Mouse (Mus musculus) lung, postnatal 10 days (tissue): ENCODE results near the gene Hspbap1.

Experiments
- DNase-seq: peaks from one replicate; pipeline ENCODE4 v3.0.0; 2021

Hspbap1 gene

DNA sequence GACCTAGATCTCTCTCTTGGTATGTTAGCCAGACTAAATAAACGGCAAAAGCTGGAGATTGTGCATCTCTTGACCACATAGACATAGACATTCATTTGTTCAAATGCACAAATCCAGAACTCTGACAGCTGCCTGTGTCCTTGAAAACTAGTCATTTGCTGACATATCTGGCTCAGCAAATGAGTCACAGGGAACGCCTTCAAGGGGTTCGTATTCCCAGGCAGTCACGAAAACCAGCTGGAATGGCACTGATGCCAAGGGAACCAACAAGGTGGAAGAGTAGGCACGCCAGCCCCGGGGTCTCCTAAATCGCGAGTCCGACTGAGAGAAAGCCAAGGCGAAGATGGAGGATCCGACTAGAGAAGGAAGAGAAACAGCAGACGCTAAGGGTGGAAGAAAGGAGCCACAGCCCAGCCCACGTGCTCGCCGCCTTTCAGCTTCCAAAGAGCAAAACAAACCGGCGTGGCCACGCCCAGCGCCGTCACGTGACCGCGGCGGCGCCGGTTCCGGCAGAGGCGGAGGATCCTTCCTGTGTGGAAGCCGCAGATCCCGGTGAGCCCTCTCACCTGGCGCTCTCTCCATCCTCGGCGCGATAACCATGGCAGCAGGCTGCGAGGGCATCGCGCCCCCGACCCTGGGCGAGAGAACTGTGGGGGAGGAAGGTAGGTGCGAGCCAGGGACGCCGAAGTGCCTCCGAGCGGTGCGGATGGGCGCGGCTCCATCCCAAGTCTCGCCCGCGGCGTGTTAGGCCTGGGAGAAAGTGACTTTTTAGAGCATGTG lies at the start of gene Hspbap1:
Gene Hspbap1 (plus strand): TSS at position 498 of the 780 bp plus-strand sequence.
- DNase-seq: peak; percentile 95

DNA sequence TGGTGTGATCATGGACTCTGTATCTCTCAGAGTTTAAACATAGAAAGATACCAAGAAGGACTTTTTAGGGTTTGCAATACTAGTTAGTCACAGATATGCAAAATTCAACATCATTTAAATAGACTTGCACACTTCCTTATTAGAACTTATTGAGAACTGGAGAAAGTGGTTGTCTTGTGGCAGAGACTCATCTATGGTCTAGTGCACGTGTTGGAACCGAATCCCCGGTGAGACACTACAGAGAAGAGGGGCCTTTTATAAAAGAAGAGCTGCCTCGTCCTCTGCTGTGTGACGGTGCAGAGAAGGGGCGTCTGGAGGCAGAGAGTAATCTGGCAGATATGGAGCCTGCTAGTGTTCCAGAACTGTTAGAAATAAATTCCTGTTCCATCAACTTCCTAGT lies 45.6 kb upstream of the Hspbap1 start:
- DNase-seq: no peak

DNA sequence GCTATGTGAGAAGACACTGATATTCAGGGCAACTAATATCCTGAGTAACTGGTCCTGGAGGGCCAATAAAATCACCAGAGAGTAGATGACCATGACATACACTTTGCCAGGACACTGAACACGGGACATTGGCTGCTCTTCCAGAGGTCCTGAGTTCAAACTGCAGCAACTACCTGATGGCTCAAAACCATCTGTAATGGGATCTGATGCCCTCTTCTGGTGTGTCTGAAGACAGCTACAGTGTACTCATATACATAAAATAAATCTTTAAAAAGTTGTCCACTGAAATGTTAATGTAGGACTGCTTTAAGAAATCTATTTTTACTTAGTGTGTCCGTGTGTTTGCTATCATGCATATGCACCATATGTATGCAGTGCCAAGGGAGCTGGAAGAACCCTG lies 43.6 kb upstream of the Hspbap1 start:
- DNase-seq: no peak

DNA sequence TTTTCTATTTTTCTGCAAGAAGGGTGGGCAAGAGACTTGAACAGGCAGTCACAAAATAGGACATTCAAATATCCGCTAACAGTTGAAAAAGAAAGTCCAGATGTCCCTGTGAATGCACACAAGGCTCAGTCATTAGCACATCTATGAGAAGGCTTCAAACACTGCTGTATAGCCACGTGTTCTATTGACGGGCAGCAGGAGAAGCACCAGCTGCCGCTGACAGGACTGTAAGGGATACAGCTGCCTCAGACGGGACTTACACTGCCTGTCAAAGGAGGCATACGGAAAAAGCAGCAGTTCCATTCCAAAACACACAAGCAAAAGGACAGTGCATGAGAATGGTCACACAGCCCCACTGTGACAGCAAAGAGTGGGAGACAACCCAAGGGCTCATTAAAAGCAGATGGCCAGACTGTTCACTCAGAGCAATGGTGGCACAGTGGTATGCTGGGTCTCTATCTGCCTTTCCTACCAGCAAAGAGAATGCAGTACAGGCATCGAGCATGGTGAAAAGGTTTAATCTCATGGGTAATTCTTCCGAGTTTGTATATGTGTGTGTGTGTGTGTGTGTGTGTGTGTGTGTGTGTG lies 40.9 kb upstream of the Hspbap1 start:
- DNase-seq: peak; percentile 50

DNA sequence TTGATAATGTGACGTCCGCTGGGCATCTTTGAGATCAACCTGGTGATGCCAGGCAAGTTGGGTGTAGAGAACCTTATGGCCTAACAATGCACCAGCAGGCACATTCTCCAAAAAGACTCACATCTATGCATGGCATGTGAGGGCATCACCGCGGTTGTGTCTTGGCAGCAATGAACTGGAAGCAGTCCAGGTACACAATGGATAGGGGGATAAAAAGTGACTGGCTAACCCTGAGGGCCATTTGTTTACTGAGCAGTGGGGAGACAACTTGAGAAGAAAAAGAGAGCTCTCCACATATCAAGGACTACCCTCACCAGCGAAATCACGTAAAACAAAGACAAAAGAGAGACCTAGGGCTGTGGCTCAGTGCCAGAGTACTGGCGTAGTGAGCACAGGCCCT lies 38.1 kb upstream of the Hspbap1 start:
- no peak for DNase-seq

DNA sequence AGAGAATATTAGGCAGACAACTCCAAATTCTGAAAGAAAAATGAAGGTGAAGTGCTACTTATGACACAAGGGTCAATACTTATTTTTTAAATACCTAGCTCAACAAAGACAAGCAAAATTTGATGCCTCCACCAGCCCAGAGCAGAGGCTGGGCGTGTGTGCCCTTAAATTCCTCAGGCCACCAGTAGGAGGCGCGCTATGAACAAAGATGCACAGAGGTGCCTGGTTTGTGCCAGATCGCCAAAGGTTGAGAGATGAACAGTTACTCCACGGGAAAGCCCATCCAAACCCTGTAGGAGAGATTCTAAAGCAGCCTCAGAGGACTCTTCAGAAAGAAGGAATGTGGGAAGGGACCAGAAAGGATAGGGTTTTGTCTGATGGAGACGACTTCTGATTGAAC lies 36.1 kb upstream of the Hspbap1 start:
- peak; percentile 76 for DNase-seq

DNA sequence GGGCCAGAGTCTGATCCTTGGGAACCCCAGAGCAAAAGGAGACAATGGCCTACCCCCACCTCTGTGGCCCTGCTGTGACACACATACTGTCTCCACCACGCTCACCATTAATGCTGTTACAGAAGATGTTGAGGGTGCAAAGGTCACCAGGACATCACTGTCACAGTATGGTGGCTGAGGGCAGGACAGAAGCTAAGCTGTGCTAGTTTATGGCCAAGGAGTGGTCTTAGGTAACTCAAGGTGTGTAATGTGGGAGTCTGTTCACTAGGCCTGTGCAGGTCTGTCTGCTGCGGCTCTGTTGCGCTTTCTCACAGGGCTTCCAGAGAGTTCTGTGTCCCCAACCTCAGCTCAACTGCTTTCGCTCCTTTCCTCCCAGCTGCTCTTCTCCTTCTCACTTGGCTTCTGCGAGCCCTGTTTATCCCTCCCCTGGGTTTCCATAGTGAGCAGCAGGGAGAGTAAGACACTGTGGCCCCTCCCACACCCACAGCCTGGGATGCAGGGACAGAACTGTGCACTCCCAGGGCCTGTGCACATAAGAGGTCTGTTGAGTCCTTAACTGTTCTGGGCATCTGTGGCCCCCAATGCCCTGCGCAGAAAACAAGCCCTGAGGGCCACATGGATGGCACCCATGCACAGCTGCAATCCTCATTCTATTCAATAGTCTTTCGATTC lies 31.9 kb upstream of the Hspbap1 start:
- DNase-seq: peak; percentile 18

DNA sequence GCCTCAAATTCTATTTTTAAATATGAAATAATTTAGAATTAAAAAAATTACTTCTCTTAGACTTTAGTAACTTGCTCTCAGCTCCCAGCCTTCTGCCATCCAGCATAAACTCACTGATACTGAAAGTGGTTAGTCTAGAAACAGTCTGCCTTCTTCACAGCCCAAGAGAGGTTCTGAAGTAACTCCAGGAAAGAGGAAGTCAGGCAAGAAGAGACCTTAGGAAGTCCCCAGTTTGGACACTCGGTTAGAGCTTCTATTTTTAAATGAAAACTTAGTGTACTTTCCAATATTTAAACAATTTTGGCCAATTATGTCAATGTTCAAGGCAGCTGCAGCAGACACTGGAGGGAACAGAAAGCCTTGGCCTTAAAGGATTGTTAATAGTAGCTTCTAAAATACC lies 30.6 kb upstream of the Hspbap1 start:
- no peak for DNase-seq

DNA sequence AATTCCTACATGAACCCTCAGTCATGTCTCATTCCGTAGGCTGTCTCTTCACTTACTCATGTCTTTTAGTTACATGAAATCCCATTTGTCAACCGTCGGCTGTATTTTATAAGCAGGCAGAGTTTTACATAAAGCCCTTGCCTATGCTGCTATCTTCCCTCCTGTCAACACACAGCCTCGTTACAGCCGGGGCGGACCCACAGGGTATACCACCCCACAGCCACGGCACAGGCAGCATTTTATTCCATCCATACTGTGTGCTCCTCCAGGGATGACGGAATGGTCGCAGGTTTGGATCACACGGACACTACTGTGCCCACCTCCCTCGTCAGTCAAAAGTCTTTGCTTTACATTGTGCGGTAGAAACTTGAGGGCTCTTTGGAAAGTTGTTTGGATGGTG lies 29.8 kb upstream of the Hspbap1 start:
- DNase-seq: no peak

DNA sequence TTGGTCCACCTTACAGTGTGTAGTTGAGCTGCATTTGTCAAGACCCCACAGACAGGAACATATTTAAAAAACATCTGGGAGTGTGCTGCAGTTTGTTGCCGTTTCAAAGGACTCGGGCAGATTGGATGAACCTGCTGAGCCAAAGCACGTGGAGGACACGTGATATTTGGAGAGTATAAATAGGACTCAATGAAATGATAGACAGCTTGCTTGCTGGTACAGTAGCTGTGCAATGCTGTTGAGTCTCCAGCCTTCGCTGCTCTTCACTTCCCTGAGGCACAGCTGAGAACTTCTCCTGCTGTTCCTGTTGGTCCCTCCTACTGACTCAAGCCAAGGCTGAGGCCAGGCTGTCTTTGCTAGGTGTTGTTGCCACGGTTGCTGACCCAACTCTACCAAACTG lies 29.2 kb upstream of the Hspbap1 start:
- DNase-seq: no peak

DNA sequence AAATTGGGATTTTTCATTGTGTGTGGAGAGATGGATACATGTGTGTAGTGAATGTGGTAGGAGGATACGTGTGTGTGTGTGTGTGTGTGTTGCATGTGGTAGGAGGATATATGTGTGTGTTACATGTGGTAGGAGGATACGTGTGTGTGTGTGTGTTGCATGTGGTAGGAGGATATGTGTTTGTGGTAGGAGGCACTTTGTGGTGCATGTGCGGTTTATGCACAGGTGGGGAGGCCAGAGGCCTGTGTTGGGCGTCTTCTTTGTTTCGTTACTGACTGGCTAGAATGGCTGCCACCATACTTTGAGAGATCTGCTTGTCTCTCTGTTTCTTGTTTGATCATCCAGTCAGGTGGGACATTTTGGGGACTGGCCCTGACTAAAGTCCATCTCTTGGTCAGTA lies 28.6 kb upstream of the Hspbap1 start:
- DNase-seq: no peak

DNA sequence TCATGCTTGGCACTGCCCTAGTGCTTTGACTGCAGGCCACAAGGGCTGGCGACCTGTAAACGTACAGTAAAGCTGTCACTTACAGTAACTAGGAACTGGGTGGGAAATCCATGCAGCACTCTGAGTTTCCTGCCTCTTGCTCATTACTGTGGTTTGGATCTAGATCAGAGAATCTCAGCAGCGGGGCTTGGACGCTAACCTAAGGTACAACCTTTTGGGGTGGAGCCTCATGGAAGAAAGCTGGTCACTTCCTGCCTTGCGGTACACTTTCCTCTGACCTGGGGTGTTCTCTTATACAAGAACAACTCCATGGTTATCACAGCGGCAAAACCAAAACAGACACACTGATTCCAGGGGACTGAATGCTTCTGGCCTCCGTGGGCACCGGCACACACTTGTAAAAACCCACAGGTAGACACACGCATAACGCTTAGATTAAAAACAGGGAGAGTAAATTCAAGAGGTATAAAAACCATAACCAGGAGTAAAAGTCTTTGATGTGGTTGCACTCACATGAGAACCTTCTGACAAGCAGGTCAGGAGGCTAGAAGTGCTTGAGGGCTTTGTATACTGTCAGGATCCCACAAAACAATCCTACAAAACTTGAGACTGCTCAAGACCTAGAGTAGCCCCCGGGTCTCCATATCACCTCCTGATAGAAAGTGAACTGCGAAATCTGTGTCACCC lies 27.8 kb upstream of the Hspbap1 start:
- DNase-seq: no peak

DNA sequence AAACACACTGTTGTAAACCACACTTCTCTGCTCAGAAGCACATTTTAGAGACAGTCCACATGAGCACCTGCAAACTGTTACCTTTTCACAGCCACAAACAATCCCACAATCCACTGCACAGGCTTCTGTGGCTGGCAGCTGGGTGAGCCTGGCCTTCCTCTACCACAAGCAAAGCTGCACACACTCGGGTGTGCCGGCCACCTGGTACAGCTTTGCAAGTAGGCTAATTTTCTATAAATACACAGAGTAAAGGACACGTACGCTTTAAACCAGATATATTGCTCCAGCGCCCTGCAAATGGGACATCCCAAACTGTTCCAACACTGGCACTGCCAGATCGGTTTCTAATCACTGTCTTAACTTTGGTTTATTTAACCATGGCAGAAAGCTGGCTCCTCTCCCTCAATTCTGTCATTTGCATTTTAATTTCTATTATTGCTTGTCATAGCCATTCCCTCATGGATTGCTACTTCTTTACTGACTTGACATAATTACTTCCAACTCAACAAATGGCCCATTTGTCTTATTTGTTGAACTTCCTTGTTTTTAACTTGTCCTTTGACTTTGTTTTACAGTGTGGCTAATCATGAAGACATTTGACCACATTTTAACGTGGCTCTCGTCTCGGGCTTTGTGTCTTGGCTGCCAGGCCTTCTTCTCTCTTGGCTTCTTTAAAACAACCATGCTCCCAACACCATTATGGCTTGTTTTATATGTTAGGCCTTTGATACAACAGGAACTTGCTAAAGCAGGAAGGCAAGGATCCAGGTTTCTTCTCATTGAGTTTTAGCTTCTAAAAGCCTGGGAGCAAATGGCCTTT lies 22.5 kb upstream of the Hspbap1 start:
- DNase-seq: no peak

DNA sequence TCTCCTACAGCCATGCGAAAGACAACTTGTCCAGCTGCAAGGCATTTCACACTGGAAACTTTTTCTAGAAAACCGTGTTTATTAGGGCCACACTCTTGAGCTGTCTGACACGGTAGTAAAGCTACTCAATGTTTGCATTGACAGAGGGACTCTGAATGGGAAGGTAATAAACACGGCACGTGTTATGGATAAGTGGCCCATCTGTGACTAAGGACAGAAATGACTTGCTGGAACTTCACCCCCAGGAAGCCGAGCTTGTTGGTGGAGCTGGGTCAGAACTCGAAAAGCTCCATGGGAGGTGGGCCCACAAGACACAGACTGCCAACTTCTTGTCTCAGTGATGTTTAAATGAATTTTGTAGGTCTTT lies 22.0 kb upstream of the Hspbap1 start:
- DNase-seq: no peak

DNA sequence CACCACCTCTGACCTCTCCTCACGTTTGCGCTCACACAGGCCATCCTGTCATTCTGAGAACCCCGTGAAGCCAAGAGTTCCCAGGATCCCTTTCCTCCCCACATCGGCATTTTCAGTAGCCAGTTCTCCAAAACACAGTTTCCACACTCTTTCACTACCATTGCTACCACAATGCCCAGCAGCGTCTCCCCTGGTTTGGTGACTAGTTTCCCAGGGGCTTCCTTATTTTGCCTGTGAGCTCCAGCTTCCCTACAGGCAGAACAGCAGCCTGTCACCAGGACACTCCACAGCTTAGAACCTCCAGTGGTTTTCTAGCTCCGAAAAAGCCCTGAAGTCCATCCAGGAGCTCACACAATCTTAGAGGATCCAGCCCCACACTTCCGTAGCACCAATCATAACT lies 20.8 kb upstream of the Hspbap1 start:
- no peak for DNase-seq

DNA sequence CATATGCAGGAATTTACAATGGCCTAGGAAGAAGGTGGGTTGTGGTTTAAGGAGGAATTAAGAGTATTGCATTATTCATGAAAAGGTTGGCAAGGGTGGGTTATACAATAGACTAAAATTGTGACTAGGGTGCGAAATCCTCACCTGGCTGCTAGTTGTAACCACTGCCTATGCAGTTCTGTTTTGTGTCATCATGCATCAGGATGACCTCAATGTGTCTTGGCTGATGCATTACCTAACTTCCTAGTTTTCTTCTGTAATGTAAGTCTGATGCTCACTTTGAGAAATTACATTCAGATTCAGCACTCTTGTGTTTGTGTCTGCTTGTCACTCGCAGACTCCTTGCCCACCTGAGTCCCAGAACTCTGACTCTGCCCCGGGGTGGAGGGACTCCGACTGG lies 18.3 kb upstream of the Hspbap1 start:
- no peak for DNase-seq

DNA sequence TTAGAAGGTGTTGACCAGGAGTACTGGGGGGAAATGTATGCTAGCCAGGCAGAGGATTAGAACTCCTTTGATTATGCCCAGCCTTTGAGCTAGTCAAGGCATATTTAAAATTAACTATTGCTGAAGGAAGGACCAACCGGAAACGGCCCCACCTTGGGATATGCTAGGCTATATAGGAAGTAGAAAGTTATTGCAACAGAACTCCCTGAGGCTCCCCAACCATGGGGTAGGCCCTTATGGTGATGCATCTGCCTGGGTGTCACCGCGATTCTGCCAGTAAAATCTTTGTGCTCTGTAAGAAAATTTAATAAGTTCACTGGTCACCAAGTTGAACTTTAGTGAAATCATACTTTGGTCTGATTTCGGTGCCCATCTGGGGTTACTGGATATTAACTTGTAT lies 16.2 kb upstream of the Hspbap1 start:
- no peak for DNase-seq

DNA sequence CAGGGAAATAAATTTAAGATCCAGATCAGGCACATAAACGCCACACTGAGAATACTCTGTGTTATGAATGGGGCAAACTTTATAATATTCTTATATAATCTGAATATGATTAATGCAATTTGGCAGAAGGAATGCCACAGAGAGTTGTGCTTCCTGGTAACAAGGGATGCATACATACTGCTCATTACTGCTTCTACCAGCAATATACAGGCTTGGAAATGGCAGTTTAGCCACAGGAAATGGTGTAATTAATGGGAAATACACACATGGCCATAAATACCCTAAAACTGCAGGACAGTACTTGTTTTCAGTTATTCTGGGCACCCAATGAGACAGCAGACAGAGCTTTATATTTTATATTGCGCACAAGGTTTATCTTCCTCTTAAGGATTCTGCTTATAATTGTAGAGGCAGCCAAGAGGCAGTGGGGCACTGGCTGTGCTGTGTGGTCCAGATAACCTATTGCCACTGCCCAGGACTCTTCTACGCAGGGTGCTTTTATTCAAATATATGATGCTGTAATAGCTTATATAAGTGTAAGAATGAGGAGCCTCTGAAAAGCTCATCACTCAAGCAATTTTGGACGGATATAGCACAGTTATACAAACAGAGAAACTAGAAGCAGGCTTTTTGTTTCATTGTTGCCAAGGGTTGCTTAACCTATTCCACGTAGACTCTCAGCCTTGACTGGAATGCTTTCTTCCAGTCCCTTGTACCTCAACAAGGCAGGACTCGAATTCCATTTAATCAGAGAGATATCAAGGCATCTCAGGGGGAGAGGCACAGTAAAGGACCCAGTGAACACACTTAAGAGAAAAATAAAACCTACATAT lies 14.5 kb upstream of the Hspbap1 start:
- DNase-seq: no peak

DNA sequence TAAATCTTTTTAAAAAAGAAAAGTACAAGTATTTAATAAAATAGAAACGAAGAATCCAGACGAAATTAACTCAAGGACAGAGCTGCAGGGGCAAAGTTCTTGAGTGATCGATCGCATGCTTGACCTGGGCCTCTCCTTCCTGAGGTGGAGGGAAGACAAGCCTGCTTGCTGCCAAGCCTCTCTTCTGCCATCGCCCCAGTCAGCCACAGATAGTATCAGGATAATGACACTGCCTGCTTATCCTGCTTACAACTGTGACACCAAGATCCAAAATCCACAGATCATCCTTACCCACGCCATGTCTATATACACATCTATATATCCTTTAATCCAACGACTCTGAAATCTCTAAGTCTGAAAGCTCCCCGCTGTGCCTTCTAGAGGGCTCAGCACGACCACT lies 13.5 kb upstream of the Hspbap1 start:
- no peak for DNase-seq

DNA sequence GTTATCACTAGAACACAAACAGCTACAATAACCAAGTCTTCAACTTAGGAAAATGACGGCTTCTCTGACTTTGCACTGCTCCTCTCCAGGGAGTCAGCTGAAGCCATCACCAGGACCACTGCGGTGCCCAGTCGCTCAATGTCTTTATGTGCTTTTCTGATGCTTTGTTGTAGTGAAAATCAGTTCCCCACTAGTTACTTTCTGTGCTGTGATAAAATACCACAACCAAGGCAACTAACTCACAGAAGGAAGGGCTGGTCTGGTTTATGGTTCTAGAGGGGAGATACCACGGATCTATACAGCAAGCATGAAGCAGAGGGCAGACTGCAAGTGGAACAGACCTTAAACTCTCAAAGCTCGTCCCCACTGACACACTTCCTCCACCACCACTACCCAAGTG lies 10.8 kb upstream of the Hspbap1 start:
- no peak for DNase-seq

DNA sequence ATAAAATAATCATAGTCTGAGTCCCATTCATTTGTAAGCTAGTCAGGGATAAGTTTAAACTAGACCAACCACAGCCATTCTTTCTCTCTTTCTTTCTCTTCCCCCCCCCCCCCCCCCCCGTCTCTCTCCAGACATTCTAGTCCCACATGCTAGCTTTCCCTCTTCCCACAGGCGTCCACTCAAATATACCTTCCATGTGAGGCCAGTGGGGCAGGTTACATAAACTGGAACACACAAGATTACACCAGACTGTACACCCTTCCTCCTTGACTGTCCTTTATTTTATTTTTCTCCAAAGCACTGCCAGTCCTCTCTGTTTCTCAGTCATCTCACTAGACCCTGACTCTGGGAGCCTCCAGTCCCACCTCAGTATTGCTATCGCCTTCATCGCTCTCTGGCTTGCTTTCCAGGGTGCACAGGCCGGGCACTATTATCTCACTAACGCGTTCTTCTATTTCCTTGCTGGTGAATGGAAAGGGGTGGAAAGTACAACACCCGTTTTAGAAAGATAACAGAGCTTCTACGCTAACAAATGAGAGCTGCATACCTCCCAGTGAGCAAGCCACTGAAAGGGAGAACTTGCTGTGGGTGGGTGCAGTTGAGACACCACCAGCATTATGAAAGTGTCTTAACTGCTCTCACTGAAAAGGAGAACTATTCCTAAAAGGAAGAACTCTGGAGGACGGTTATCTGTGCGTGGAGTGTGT lies 6.4 kb upstream of the Hspbap1 start:
- no peak for DNase-seq
